Mouse (Mus musculus) lung, postnatal 10 days (tissue): ENCODE measurements around the gene Fbxl16.

Experiments
- DNase-seq: peaks from one replicate; pipeline ENCODE4 v3.0.0; 2021

Gene Fbxl16

GRCm38 (mm10) chr17:25808789-25809605, at the start of gene Fbxl16:
Fbxl16 (plus strand) TSS chr17:25809085.
- DNase-seq: peak; percentile 76

- DNase-seq: no peak
These were observed 48.7 kb upstream of the Fbxl16 start for GRCm38 (mm10) chr17:25760148-25760547.

GRCm38 (mm10) chr17:25761561-25761970, 47.3 kb upstream of the Fbxl16 start:
- peak; percentile 41 for DNase-seq

GRCm38 (mm10) chr17:25762591-25762990, 46.3 kb upstream of the Fbxl16 start:
- DNase-seq: no peak

GRCm38 (mm10) chr17:25765886-25766285, 43.0 kb upstream of the Fbxl16 start:
- no peak for DNase-seq

- no peak for DNase-seq
These were observed 39.6 kb upstream of the Fbxl16 start for GRCm38 (mm10) chr17:25769331-25769730.

GRCm38 (mm10) chr17:25773549-25774120, 35.2 kb upstream of the Fbxl16 start, which contains the start of gene Narfl:
Narfl (plus strand) TSS chr17:25773776.
- peak; percentile 97 for DNase-seq

GRCm38 (mm10) chr17:25775318-25776062, 33.4 kb upstream of the Fbxl16 start:
- no peak for DNase-seq

GRCm38 (mm10) chr17:25777948-25778347, 30.9 kb upstream of the Fbxl16 start:
- no peak for DNase-seq

- no peak for DNase-seq
These were observed 27.5 kb upstream of the Fbxl16 start for GRCm38 (mm10) chr17:25781339-25781738.

- no peak for DNase-seq
These were observed 25.8 kb upstream of the Fbxl16 start for GRCm38 (mm10) chr17:25783086-25783485.

GRCm38 (mm10) chr17:25783861-25784574, 24.9 kb upstream of the Fbxl16 start:
- no peak for DNase-seq

GRCm38 (mm10) chr17:25785281-25785745, 23.6 kb upstream of the Fbxl16 start, which contains the start of gene Haghl:
Haghl (minus strand) TSS chr17:25785673.
- DNase-seq: peak; percentile 96

GRCm38 (mm10) chr17:25786280-25786679, 22.6 kb upstream of the Fbxl16 start, which contains the start of gene Ccdc78:
Ccdc78 (plus strand) TSS chr17:25786580.
- no peak for DNase-seq

- no peak for DNase-seq
These were observed 21.9 kb upstream of the Fbxl16 start for GRCm38 (mm10) chr17:25786781-25787504.

GRCm38 (mm10) chr17:25791320-25791842, 17.5 kb upstream of the Fbxl16 start:
- no peak for DNase-seq

GRCm38 (mm10) chr17:25791843-25792527, 16.9 kb upstream of the Fbxl16 start:
- DNase-seq: peak; percentile 94

- DNase-seq: peak; percentile 92
These were observed 16.3 kb upstream of the Fbxl16 start, which contains the start of gene Fam173a for GRCm38 (mm10) chr17:25792615-25793014. Fam173a (minus strand) TSS chr17:25792901.

- no peak for DNase-seq
These were observed 14.7 kb upstream of the Fbxl16 start for GRCm38 (mm10) chr17:25794197-25794596.

GRCm38 (mm10) chr17:25794998-25795397, 13.9 kb upstream of the Fbxl16 start:
- no peak for DNase-seq

- DNase-seq: no peak
These were observed 13.2 kb upstream of the Fbxl16 start, which contains the start of gene AC134908.4 for GRCm38 (mm10) chr17:25795609-25796092. AC134908.4 (minus strand) TSS chr17:25795659.
